Mouse (Mus musculus) E14TG2a.4 (cell line): ENCODE results near the gene Adrb1.

Experiments used
- CTCF ChIP-seq: conservative IDR thresholded peaks from 2 replicates; pipeline ENCODE4 v1.5.1; 2014; ENCODE audit warnings: low read length
- NANOG ChIP-seq: IDR thresholded peaks from 2 replicates; pipeline ENCODE4 v1.6.1; 2014; ENCODE audit warnings: borderline replicate concordance, low read length, mixed read lengths
- POU5F1 ChIP-seq: IDR thresholded peaks from 2 replicates; pipeline ENCODE4 v1.6.1; 2014; ENCODE audit warnings: low read length, borderline replicate concordance

GRCm38 (mm10) chr19:56772158-56772557 is 50.2 kb downstream of the Adrb1 start:
- no peak for TF ChIP-seq CTCF
- TF ChIP-seq NANOG = no peak
- TF ChIP-seq POU5F1 = no peak
